Mouse (Mus musculus) cerebellum, postnatal 4 days (tissue): ENCODE data around the gene Rpl12.
"Not testable (repeated sequence)": the region's sequence is repeated elsewhere in the genome, so short reads cannot be mapped to it uniquely, and the experiment has no call there.

Source experiments
- DNase-seq, 2 experiments: peaks; one replicate each; pipeline ENCODE4 v3.0.0; 2022; ENCODE audit warnings: low spot score in 2 of 2, mixed read lengths in 1 of 2

The Rpl12 gene

GRCm38 (mm10) chr2:32981725-32982271 lies 20.4 kb downstream of the Rpl12 start, which contains the start of gene Slc2a8:
Gene Slc2a8, minus strand, starts transcription at chr2:32982083.
- peak; percentile 70 to 85 for DNase-seq

DNA sequence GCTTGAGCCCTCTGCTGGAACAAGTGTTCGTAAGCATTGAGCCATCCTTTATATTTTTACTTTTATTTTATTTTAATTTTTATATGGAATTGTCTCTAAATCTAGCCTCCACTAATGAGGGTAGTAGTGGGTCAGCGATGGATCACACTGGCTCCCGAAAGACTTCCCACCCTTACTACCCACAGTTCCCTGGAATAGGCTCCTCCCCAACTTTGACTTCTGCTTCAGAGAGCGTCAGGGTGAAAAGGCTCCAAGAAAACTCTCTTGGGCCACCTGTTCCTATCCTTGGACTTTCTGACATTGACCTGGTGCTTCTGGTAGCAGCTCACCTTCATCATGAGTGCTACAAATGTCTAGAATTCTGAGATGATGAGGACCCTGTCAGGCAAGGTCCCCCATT lies 21.3 kb downstream of the Rpl12 start:
- no peak for DNase-seq

DNA sequence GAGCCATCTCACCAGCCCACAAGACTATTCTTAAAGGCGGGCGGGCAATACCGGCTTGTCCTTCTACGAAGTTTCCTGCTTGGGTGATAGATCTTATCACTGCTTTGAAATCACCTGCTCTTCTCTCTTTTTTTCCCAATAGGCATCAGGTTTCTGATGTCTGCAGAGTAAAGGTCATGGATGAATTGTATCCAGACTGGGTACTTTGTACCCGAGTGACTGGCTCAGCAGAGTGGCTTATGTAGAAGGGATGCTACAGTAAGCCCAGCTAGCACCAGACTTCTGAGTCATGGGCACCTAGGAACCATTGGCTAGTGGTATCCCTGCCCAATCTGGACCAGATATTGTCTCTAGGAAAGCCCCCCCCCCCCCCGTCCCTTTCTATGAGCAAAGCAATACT lies 22.3 kb downstream of the Rpl12 start:
- no peak for DNase-seq

GRCm38 (mm10) chr2:32985844-32986243 lies 24.5 kb downstream of the Rpl12 start:
- no peak for DNase-seq

- DNase-seq: no peak
Observed at GRCm38 (mm10) chr2:32989376-32989775, 28.0 kb downstream of the Rpl12 start.

- DNase-seq: no peak
Observed at GRCm38 (mm10) chr2:32990167-32990832, 28.9 kb downstream of the Rpl12 start.

- DNase-seq: no peak
Observed at GRCm38 (mm10) chr2:32992130-32992529, 30.8 kb downstream of the Rpl12 start.

DNA sequence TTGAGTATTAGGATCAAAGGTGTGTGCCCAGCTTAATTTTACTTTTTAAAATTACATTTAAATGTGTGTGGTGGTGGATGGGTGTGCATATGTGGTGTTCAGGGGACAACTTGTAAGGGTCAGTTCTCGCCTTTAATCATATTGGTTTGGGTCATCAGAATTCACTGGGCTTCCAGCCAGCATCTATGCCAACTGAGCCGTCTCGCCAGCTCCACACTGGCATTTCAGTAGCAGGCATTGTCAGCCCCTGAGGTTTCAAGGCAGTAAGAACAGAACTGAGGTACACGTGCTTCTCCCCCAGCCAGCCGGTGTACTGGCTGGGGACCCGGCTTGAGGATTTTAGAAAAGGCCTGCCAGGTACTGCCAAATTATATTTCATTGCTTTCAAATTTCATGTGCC lies 35.7 kb downstream of the Rpl12 start:
- no peak for DNase-seq

DNA sequence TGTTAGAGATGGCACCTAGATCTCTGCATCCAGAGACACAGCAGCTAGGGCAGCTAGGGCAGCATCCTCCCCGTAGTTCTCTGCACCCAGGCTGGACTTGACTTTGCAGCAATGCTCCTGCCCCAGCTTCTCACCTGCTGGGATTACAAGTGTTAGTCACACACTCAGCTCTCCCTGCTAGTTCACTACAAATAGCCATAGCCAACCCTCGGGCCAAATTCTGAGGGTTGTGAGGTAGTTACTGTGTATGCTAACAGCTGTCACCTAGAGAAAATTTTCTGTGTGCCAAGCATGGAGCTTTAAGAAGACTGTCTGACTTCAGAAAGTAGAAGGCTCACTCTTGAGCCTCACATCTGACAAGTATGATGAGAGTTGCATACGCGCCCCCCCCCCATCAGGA lies 36.4 kb downstream of the Rpl12 start:
- no peak for DNase-seq

DNA sequence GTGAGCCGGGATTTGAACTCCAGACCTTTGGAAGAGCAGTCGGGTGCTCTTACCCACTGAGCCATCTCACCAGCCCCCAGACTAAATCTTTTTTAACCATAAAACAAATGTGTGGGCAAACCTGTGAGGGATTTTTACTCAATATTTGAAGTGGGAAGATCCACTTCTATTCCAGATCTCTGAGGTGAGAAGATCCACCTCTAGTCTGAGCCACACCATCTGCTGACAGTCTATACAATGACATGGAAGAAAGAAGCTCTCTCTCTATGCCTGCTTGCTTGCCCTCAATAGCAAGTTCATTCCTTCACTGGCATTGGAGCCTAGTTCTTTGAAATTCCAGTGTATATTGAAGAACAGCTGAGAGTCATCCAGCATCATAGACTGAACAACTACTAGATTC lies 38.4 kb downstream of the Rpl12 start:
- DNase-seq: no peak

DNA sequence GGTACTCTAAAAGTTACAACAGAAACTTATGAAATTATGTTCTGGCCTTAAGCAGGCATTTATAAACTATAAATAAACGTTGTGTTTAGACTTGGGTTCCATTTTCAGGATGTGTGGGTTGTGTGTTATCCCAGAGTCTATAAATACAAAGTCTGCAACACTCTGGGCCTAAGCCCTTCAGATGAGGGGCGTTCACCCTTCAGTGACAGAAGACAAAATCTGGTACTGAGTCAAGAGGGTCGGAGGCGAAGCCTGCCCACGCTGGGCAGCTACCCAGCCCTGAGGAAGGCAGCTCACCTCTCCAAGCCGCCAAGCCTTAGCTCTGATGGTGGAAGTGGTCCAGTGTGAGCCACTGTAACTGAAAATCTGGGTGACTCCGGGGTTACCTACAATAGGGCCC lies 40.8 kb downstream of the Rpl12 start:
- DNase-seq: no peak

DNA sequence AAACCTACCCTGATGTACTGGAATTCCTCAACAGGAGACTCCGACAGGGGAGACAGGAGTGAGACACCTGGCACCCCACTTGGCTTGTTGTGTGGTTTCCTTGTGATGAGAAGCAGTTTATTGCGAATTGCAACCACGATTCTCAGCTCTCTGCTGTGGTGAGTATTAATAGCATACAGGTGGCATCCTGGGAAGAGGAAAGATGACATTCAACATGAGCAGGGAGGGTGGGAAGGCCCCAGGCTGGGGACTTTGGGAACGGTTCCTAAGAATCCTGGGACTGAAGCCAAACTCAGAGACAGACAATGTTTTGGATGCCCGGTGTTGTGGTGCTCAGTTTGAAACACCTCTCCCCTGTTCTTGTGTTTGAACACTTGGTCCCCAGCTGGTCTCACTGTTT lies 43.7 kb downstream of the Rpl12 start:
- DNase-seq: no peak

- DNase-seq: not testable (repeated sequence)
Observed at GRCm38 (mm10) chr2:33009055-33009454, 47.7 kb downstream of the Rpl12 start.

DNA sequence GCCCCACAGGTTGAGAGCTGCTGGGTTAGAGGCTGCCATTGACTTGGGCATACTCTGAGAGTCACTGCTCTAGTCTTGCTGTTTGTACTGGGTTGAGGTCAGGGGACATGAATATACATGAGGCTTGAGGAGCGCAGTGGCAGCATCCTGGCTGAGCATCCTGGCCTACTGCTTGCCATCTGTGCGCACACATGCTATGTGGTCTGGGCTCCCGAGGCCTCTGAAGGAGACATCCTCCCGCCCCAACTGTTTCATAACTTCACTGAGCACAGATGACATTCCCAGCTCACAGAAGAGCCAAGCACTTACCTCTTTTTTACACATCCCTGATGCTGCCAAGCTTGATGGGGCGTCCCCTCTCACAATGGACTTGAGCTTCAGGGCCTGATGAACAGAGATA lies 53.5 kb downstream of the Rpl12 start:
- DNase-seq: peak in 1 of 2 experiments; percentile 54
